Mouse (Mus musculus): ENCODE data around the gene Gadl1.

- TF ChIP-seq CTCF (IDR thresholded peaks at IDR 0.05; ENCODE audit: low read depth, low read length) (no peak), POLR2A (IDR thresholded peaks at IDR 0.05; ENCODE audit: insufficient read depth, low read length) (no peak), EP300 (IDR thresholded peaks at IDR 0.05; ENCODE audit: insufficient read depth, low read depth, low read length) (no peak)
Measured at GRCm38 (mm10) chr9:116115875-116116274, 206.6 kb downstream of the Gadl1 start.
